In genomic region chr14:78667763-78668162, GRCm38 (mm10) we compare ENCODE assay signal across 7 mouse cellular contexts.
"Had no signal": no experiment of that assay in that cellular context is flagged by ENCODE, and none has a peak within 500 bp of the region (broad histone marks: within the 10 kb centered on the region; RNA-seq: fewer than 3 reads in every experiment).

No protein-coding gene starts in this region.

- H3K4me2 ChIP-seq: limb, embryonic 12.5 days; liver, embryonic 13.5 days; lung, embryonic 15.5 days; stomach, embryonic 15.5 days had no signal

- H3K36me3 ChIP-seq: limb, embryonic 12.5 days; liver, embryonic 13.5 days; lung, embryonic 15.5 days; stomach, embryonic 15.5 days had no signal

- H3K27me3 ChIP-seq: limb, embryonic 12.5 days; liver, embryonic 13.5 days; lung, embryonic 15.5 days; megakaryocyte, embryonic 14.5 days; stomach, embryonic 15.5 days had no signal

- H3K4me3 ChIP-seq: limb, embryonic 12.5 days; liver, embryonic 13.5 days; lung, embryonic 15.5 days; megakaryocyte, embryonic 14.5 days; stomach, embryonic 15.5 days had no signal

- H3K27ac ChIP-seq: limb, embryonic 12.5 days; liver, embryonic 13.5 days; lung, embryonic 15.5 days; macrophage; stomach, embryonic 15.5 days had no signal

- H3K9ac ChIP-seq: limb, embryonic 12.5 days; liver, embryonic 13.5 days; liver, postnatal 0 days; lung, embryonic 15.5 days; stomach, embryonic 15.5 days had no signal

- H3K9me3 ChIP-seq: limb, embryonic 12.5 days; lung, embryonic 15.5 days; stomach, embryonic 15.5 days had no signal

- H3K4me1 ChIP-seq: limb, embryonic 12.5 days; liver, embryonic 13.5 days; lung, embryonic 15.5 days; stomach, embryonic 15.5 days had no signal
